Mouse (Mus musculus) stomach, embryonic 16.5 days (tissue): Measurements from ENCODE around the gene Dntt. TPM values are rescaled to one million over a fixed set of nuclear protein-coding genes. Genes with fewer than 3 reads are reported as not detected.

Source experiments
- ATAC-seq: fragments of 200-750 bp; cut with Nextera tagmentation; 2 replicates; pipeline ENCODE4 v1.8.0; 2017; ENCODE audit warnings: moderate number of reproducible peaks, moderate TSS enrichment; ENCODE audit not compliant: insufficient read depth, low FRiP score
- H3K27ac ChIP-seq: fragments of 300-500 bp; sonication (generic); 2 replicates; pipeline ENCODE4 v1.5.1; 2014; ENCODE audit warnings: low read length
- H3K27me3 ChIP-seq: fragments of 300-500 bp; sonication (generic); 2 replicates; pipeline ENCODE4 v1.6.1; 2014; ENCODE audit warnings: low read length, control low read depth, mixed read lengths; ENCODE audit not compliant: control insufficient read depth, insufficient read depth
- H3K36me3 ChIP-seq: fragments of 300-500 bp; sonication (generic); 2 replicates; pipeline ENCODE4 v1.6.1; 2014; ENCODE audit warnings: low read length; ENCODE audit not compliant: control insufficient read depth, insufficient read depth
- H3K4me1 ChIP-seq: fragments of 300-500 bp; sonication (generic); 2 replicates; pipeline ENCODE4 v1.6.1; 2014; ENCODE audit warnings: low read length, control low read depth, mixed read lengths; ENCODE audit not compliant: control insufficient read depth, insufficient read depth
- H3K4me2 ChIP-seq: fragments of 300-500 bp; sonication (generic); 2 replicates; pipeline ENCODE4 v1.6.1; 2014; ENCODE audit warnings: low read depth, low read length, mixed read lengths
- H3K4me3 ChIP-seq: fragments of 300-500 bp; sonication (generic); replicated peaks from 2 replicates; pipeline ENCODE4 v1.5.1; 2014; ENCODE audit warnings: mild to moderate bottlenecking, low read length
- H3K9ac ChIP-seq: fragments of 300-500 bp; sonication (generic); 2 replicates; pipeline ENCODE4 v1.6.1; 2014; ENCODE audit warnings: low read length
- H3K9me3 ChIP-seq: fragments of 300-500 bp; sonication (generic); replicated peaks from 2 replicates; pipeline ENCODE4 v1.6.1; 2016; ENCODE audit warnings: low read length, control low read depth; ENCODE audit not compliant: control insufficient read depth
- WGBS: fragments of 180-500 bp; shearing (Covaris S2); extraction: QIAGEN DNeasy Blood & Tissue Kit; methylation state at CpG from one replicate; pipeline ENCODE4 v1.1.7; 2014; 5-methylcytosine and 5-hydroxymethylcytosine counted together
- polyA plus RNA-seq: library from polyadenylated mRNA; unstranded; fragments of >200 nt; fragmentation: Nextera tagmentation; extraction: Ambion mirVana; gene quantifications from 2 replicates; pipeline ENCODE4 v1.2.1, GENCODE M21; 2015

The Dntt gene
- polyA plus RNA-seq, 1 experiment from 2014 or later, result not detected

DNA sequence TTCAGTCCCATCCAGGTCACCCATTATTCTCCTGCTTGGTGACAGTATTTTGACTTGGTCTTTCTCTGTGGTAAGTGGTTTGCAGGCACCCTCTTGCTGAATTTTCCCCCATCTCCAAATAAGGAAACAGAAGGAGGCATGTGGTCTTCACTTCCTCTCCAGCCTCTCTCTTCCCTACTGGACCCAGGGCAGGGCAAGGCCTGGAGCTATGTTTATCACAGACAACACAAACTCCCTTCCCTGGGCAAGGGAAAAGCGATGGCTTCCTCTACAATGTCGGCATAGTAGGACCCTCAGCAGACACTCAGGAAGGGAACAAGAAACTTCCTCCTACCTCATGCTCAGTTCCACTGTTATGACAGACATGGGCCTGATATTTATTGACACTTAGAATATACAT, 62.8 kb downstream of the Dntt start:
- Histone ChIP-seq H3K4me3 (no peak overlapping the region), H3K4me2 (no peak overlapping the region), H3K36me3 (no peaks in the 10 kb centered on the region), H3K4me1 (no peaks in the 10 kb centered on the region), H3K27ac (no peak overlapping the region), H3K9ac (no peak overlapping the region), H3K9me3 (no peaks in the 10 kb centered on the region), H3K27me3 (peaks cover 9% of the 10 kb centered on the region; the same call in 1 of the 2 replicates)
- no peak for ATAC-seq
- 55% methylated on average over 2 of the region's 2 CpGs for WGBS

DNA sequence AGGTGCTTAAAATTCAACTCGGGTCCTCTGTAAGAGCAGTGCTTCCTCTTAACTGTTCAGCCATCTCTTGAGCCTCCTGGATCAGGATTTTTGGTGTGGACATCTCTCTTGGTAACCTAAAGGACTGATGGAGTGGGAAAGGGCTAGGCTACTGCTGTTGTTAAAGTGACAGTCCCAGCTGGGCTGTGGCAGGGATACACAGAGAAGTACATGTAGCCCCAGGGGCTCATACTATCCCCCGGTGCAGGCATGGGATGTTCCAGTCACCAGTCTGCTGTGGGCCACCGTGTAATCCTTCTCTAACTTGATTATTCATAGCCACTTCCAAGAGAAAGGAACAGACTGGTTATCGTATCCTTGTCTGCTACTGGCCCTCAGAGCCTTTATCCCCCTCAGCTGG, 68.0 kb downstream of the Dntt start:
- WGBS, result 72% methylated on average over 4 of the region's 4 CpGs
- Histone ChIP-seq H3K27me3 (0 out of 2 replicates have a peak, but pooled peaks cover 2% of the 10 kb centered on the region), H3K27ac (no peak overlapping the region), H3K36me3 (no peaks in the 10 kb centered on the region), H3K9ac (no peak overlapping the region), H3K4me1 (no peaks in the 10 kb centered on the region), H3K4me3 (no peak overlapping the region), H3K9me3 (no peaks in the 10 kb centered on the region), H3K4me2 (no peak overlapping the region)
- no peak for ATAC-seq

DNA sequence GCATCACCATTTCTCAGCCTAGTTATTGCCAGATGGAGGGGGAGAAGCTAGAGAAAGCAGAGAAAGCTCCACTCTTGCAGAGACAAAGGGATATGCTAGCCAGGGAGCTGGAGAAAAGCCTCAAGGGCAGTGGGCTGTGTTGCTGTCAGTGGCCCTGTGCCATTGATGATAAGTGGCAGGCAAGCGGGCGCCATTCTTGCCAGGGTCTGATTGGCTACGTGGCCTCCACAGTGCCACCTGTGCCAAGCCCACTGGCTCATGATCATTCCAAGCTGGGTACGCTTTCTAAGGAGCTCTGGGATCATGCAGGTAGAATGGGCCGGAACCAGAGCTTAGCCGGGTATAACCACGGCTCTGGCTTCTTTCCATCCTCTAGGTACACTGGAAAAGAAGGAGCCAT, 71.8 kb downstream of the Dntt start:
- no peaks in the 10 kb centered on the region for H3K9me3 ChIP-seq
- no peaks in the 10 kb centered on the region for H3K4me1 ChIP-seq
- no peaks in the 10 kb centered on the region for H3K36me3 ChIP-seq
- no peak overlapping the region for H3K4me2 ChIP-seq
- no peak overlapping the region for H3K4me3 ChIP-seq
- ATAC-seq, result no peak
- H3K9ac ChIP-seq, result no peak overlapping the region
- no peak overlapping the region for H3K27ac ChIP-seq
- 92% methylated on average over 7 of the region's 7 CpGs for WGBS
- H3K27me3 ChIP-seq, result 0 out of 2 replicates have a peak, but pooled peaks cover 2% of the 10 kb centered on the region

DNA sequence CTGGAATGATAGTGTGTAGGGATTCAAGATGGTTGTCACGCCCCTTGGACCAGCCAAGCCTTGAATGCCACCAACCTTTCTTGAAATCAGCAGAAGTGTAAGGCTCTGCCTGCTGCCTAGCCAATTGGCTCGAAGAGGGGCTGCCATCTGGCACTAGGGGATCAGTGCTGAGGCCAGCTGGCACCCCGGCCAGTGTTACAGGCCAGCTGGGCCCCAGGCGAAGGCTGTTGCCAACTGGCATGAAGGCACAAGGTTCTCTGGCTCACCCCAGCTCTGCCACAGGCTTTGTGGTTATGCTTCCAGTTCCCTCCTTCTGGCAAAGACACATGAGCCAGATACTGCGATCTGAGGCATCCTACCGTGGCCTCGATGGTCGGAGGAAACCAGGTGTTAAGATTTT, 72.3 kb downstream of the Dntt start:
- no peaks in the 10 kb centered on the region for H3K36me3 ChIP-seq
- no peak overlapping the region for H3K9ac ChIP-seq
- ATAC-seq, result no peak
- H3K9me3 ChIP-seq, result no peaks in the 10 kb centered on the region
- no peak overlapping the region for H3K4me2 ChIP-seq
- WGBS, result 85% methylated on average over 8 of the region's 8 CpGs
- no peaks in the 10 kb centered on the region for H3K4me1 ChIP-seq
- H3K27ac ChIP-seq, result no peak overlapping the region
- 0 out of 2 replicates have a peak, but pooled peaks cover 2% of the 10 kb centered on the region for H3K27me3 ChIP-seq
- no peak overlapping the region for H3K4me3 ChIP-seq

DNA sequence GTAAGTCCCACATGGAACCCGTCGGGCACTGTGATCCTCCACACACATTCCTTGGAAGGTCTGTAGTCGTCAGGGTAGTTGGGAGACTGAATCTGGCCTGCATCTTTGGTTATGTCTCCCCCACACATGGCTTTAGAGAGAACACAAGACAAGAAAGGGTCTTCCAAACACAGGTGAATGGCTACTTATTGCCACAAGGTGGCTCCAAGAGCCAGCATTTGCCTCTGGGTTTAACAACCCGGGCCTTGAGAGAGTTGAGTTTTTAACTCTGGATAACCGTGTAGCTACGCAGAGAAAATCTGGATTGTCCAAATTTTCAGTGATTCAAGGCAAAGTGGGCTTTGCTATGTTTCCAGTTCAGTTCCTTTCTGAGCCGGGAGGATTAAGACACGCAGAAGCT, 75.8 kb downstream of the Dntt start:
- no peaks in the 10 kb centered on the region for H3K36me3 ChIP-seq
- no peak for ATAC-seq
- H3K27me3 ChIP-seq, result no peaks in the 10 kb centered on the region
- no peak overlapping the region for H3K27ac ChIP-seq
- no peak overlapping the region for H3K4me2 ChIP-seq
- H3K4me3 ChIP-seq, result no peak overlapping the region
- no peaks in the 10 kb centered on the region for H3K9me3 ChIP-seq
- H3K4me1 ChIP-seq, result no peaks in the 10 kb centered on the region
- no peak overlapping the region for H3K9ac ChIP-seq
- 45% methylated on average over 8 of the region's 8 CpGs for WGBS

DNA sequence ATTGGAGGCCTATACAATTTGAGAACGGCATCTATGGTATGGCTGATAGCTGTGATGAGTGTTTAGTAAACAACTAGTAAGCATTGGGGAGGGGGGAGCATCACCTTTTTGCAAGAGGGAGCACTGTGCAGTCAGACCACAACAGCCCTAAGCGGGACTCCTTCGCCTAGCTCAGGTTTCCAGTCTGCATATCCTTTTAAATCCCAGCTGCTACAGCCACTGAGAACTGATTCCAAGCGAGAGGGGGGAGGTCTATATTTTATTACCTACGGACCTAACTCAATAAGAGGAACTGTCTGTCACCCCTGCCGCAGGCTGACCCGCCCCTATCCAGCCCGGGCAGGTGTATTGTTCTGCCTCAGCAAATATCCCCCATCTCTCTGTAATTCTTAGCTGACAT, 78.5 kb downstream of the Dntt start:
- no peak for ATAC-seq
- Histone ChIP-seq H3K27me3 (no peaks in the 10 kb centered on the region), H3K4me2 (no peak overlapping the region), H3K9me3 (no peaks in the 10 kb centered on the region), H3K4me1 (no peaks in the 10 kb centered on the region), H3K27ac (no peak overlapping the region), H3K36me3 (no peaks in the 10 kb centered on the region), H3K9ac (no peak overlapping the region), H3K4me3 (no peak overlapping the region)
- 40% methylated on average over 8 of the region's 8 CpGs for WGBS

DNA sequence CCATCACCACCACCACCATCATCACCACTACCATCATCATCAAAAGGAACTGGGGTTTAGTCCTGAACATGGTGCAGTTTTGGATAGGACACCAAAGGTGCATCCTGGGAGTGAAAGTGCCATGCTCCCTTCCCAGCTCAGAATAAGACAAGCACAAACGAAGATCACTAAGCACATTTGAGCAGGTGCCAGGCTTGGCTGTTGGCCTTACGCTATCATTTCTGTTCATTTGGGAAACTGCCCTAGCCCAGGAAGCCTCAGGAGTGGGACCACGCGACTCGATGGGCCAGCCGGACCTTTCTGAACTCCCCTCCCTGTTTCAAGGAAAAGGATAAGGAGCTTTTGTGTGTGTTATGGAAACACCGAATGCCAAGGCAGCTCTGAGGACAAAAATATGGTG, 79.6 kb downstream of the Dntt start:
- no peaks in the 10 kb centered on the region for H3K36me3 ChIP-seq
- H3K27me3 ChIP-seq, result no peaks in the 10 kb centered on the region
- H3K4me3 ChIP-seq, result no peak overlapping the region
- H3K4me1 ChIP-seq, result no peaks in the 10 kb centered on the region
- no peak for ATAC-seq
- no peak overlapping the region for H3K4me2 ChIP-seq
- WGBS, result 82% methylated on average over 7 of the region's 7 CpGs
- no peak overlapping the region for H3K9ac ChIP-seq
- H3K9me3 ChIP-seq, result no peaks in the 10 kb centered on the region
- no peak overlapping the region for H3K27ac ChIP-seq

Other genes with a start within 250 kb of the Dntt start
- 6.3 and 7.1 TPM in 2 replicates for gene Ccnj, start 198.0 kb upstream of the Dntt start, polyA plus RNA-seq
- gene Zfp518a, start 134.6 kb upstream of the Dntt start, polyA plus RNA-seq, result 11.8 and 12.0 TPM in 2 replicates
- gene Blnk, start 34.7 kb upstream of the Dntt start, polyA plus RNA-seq, result 5.0 and 5.8 TPM in 2 replicates
- gene Opalin, start 47.8 kb downstream of the Dntt start, polyA plus RNA-seq, result not detected in 2 replicates
- gene Tll2, start 177.6 kb downstream of the Dntt start, polyA plus RNA-seq, result 0.21 and 0.29 TPM in 2 replicates
- 136 and 151 TPM in 2 replicates for gene Tm9sf3, start 234.7 kb downstream of the Dntt start, polyA plus RNA-seq